Mouse (Mus musculus): ENCODE results near the gene Gm20503.

GRCm38 (mm10) chr4:59007974-59008373 lies 5.0 kb downstream of the Gm20503 start:
- TF ChIP-seq CTCF (IDR thresholded peaks at IDR 0.05; ENCODE audit: extremely low read depth, insufficient read depth, low read length) (no peak), POLR2A (IDR thresholded peaks at IDR 0.05; ENCODE audit: extremely low read depth, insufficient read depth, low read length) (no peak)

All from cortical plate, adult 2 months (tissue).